Mouse (Mus musculus) left cerebral cortex, adult 8-10 months (tissue): Measurements from ENCODE around the gene Tshz2. TPM values are rescaled to one million over a fixed set of nuclear protein-coding genes. Genes with fewer than 3 reads are reported as not detected.
A peak's percentile ranks its signal among the peaks of the same experiment; 100 is the strongest.

Experiments
- DNase-seq, 2 experiments: peaks; one replicate each; pipeline ENCODE4 v3.0.0; 2022; ENCODE audit warnings: low spot score in 2 of 2
- total RNA-seq, 4 experiments: library from RNA; stranded (reverse); gene quantifications; 2 replicates each; pipeline ENCODE4 v1.2.4; 2022

Gene Tshz2
- total RNA-seq, 4 experiments from 2014 or later, result 51.2 to 64.0 (median 56.5) TPM

- DNase-seq, result no peak
Measured at GRCm38 (mm10) chr2:169998878-169999337, 366.1 kb downstream of the Tshz2 start.

DNA sequence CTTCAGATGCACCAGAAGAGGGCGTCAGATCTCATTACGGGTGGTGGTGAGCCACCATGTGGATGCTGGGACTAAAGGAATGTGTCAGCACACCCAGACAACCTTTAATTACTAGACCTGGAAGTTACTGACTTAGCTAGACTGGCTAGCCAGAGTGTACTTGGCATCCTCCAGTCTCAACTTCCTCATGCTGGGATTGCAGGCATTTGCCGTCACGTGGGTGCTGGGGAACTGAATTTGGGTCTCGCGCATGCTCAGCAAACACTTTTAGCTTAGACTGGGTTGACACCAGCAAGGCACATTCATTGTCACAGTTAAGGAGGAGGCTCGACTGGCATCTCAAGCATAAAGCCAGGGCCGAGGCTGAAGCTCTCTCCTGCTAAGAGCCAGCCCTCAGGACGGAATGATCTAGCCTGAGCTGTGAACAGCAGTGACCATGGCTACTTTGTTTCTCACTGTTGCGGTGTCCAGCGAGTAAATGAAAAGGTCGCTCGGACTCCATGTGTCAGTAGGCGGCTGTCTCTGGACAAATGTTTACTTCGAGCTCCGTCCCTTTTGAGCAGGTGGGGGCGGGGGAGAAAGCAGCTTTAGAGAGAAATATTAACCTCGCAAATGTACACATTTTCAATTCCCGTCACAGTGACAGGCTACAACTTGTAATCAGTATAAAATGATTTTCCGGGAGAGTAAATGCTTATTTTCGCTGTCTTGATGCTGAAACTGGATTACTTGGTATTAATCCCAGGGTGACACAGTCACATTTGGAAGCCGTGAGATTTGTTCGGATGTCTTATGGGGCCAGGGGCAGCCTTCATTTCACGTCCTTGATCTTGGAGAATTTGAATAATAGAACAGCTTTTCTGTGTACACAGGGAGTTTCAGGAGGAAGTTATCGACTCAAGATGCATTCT, 370.0 kb downstream of the Tshz2 start:
- peak; percentile 9 to 32 for DNase-seq

DNA sequence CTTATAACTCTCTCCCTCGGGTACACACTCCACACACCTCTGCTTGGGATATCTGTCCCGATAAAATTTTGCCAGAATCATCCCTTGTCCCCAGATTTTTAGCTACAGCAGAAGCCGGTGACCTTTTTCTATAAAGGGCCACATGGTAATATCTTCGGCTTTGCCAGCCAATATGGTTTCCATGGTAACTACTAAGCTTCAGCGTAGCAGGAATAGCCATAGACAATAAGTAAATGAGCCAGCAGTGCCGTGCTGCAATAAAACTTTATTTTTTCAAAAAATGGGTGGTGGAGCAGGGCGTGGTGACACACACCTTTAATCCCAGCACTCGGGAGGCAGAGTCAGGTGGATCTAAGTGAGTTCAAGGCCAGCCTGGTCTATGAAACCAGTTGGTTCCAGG, 370.9 kb downstream of the Tshz2 start:
- DNase-seq, result no peak

GRCm38 (mm10) chr2:170006829-170007228, 374.0 kb downstream of the Tshz2 start:
- no peak for DNase-seq

DNA sequence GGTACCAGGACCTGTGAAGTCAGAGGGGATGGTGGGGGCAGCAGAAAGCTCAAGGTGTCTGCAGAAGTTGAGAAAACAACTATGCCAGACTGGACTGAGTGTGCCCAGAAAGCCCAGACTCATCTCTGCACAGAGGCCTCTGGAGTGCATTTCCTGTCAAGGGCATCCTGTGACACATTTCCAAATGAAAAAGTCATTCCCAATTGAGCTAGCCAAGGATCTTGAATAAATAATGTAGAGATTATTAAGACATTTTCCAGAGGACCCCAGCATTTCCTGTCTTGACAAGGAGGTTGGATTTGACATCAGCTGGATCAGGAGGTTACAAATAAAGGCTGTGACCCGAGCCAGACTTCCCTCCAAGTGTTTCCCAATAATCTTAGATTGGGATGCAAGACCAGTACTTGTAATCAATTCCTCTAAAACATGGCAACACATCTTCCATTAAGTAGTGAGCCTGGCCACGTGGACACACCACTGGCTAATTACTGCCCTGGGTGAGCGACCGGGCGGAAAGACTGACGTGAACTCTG, 374.7 kb downstream of the Tshz2 start:
- DNase-seq, result no peak

GRCm38 (mm10) chr2:170009729-170010128, 376.9 kb downstream of the Tshz2 start:
- DNase-seq, result no peak

GRCm38 (mm10) chr2:170011858-170012257, 379.0 kb downstream of the Tshz2 start:
- no peak for DNase-seq

GRCm38 (mm10) chr2:170017302-170017701, 384.5 kb downstream of the Tshz2 start:
- DNase-seq, result no peak

- DNase-seq, result no peak
Measured at GRCm38 (mm10) chr2:170017926-170018325, 385.1 kb downstream of the Tshz2 start.

GRCm38 (mm10) chr2:170022953-170023352, 390.1 kb downstream of the Tshz2 start:
- DNase-seq, result no peak

- DNase-seq, result no peak
Measured at GRCm38 (mm10) chr2:170023741-170024140, 390.9 kb downstream of the Tshz2 start.

DNA sequence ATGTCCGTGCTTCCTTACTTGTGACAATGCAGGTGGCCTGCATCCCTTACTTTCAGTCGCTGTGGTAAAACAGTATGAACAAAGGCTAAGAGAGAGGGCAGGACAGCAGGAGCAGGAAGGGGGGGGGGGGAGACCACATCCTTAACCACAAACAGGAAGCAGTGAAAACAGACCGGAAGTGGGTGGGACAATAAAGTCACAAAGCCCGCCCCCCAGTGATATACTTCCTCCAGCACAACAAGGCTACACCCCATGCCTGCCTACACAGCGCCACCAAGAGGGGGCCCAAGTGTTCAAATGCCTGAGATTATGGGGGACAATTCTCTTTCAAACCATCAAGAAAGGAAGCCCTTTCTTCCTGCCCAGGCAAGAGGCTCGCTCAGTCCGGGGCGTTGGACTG, 392.1 kb downstream of the Tshz2 start:
- DNase-seq, result no peak

- DNase-seq, result no peak
Measured at GRCm38 (mm10) chr2:170025896-170026295, 393.1 kb downstream of the Tshz2 start.

- DNase-seq, result no peak
Measured at GRCm38 (mm10) chr2:170027837-170028236, 395.0 kb downstream of the Tshz2 start.

- no peak for DNase-seq
Measured at GRCm38 (mm10) chr2:170028488-170029303, 395.9 kb downstream of the Tshz2 start.

GRCm38 (mm10) chr2:170029304-170029856, 396.6 kb downstream of the Tshz2 start:
- no peak for DNase-seq

GRCm38 (mm10) chr2:170031226-170031625, 398.4 kb downstream of the Tshz2 start:
- no peak for DNase-seq

DNA sequence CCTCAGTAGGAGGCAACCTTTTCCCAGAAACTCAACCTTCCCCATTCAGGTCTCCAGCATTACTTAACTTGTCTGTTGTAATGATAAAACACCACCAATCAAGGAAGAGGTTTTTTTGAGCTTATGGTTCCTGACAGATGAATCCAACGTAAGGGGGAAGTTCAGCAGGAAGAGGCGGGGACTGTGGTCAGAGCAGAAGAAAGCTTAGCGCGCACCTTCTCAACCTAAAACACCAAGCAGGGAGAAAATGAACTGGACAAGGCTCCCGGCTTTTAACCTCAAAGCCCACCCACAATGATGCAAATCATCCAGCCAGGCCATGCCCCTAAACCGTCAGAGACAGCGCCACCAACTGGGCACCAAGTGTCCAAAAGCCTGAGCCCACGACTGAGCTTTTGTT, 399.1 kb downstream of the Tshz2 start:
- DNase-seq, result no peak

DNA sequence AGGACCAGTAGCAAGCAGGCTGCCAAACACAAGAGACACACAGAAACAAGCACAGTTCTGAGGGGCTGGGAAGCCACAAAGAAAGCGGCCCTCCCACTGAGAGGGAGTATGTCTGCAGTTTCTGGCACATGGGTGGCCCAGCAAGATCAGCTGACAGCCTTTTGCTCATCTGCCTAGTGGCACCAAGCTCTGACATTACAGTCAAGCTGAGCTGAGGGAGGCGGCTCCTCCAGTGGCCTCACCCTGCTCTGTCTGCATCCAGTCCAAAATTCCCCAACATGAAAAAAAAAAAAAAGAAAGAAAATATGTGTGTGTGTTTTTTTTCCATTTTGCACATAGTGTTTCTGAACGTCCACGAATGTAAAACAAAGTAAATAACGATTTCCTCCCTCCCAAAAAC, 400.4 kb downstream of the Tshz2 start:
- no peak for DNase-seq

GRCm38 (mm10) chr2:170034794-170035193, 402.0 kb downstream of the Tshz2 start:
- no peak for DNase-seq

GRCm38 (mm10) chr2:170036791-170037241, 404.0 kb downstream of the Tshz2 start:
- DNase-seq, result no peak

DNA sequence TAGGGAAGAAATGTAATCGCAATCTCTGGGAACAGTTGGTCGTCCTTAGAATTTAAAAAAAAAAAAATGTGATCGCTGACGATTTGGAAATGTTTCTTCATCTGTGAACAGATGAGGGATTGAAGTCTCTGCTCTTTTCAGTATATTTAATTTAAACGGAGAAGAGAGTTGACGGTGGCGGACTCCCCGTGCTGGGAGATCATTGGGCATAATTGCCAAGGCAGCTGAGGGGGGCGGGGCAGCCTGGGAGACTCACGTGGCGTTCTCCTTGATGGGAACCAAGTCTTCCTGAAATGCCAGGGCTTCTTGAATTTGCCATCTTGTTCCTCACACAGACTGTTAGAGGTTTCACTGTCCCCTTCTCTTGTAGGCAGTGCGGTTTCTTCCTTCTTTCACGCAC, 404.5 kb downstream of the Tshz2 start:
- no peak for DNase-seq
